Mouse (Mus musculus): ENCODE measurements around the gene Cdkn2d.
"Not testable (repeated sequence)": the region's sequence is repeated elsewhere in the genome, so short reads cannot be mapped to it uniquely, and the experiment has no call there.

Gene Cdkn2d

DNA sequence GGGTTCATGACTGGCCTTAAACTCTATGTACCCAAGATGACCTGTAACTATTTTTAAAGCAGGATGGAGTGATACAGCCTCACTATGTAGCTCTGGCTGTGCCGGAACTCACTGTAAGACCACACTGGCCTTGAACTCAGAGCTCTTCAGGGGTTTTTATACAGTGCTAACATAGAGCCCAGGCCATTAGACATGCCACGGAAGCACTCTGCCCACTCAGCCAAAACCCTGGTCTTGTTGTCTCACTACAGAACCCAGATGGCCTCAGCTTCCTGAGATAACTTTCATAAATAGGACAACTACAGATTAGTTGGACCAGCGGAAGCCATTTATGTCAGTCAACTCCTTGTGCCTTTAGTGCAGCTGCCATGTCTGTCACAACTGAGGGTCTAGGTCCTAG, 16.9 kb downstream of the Cdkn2d start:
- no peak for DNase-seq

DNA sequence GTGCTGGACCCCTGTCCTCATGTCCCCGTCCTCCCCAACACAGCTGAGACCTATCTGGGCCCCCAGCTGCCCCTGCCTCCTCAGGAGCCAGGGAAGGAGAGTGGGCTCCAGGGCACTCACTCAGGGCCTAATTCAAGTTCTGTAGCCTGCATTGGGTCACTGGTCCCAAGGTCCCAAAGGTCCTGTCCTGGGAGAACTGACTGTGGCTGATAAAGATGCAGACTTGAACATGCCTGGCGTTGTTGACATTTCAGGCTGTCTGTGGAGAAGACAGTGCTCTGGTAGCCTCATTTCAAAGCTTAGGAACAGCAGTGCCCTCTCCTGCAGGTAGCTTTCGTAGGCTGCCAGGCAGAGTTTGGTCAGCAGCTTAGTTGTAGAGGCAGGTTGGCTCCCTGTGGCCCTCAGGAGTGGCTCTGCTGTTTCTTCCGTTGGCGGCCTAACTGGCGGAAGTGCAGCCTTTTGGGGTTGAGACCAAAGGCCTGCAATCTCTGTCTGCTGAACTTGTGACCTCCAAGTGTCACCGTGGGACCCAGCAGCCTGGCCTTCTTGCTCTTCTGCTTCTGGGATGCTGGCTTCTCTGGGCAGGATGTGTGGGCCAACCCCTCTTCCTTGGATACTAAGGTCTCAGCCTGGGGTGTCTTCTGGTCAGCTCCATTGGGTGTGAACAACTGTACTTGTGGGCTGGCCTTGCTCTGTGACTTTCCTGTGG, 17.5 kb downstream of the Cdkn2d start:
- no peak for DNase-seq

DNA sequence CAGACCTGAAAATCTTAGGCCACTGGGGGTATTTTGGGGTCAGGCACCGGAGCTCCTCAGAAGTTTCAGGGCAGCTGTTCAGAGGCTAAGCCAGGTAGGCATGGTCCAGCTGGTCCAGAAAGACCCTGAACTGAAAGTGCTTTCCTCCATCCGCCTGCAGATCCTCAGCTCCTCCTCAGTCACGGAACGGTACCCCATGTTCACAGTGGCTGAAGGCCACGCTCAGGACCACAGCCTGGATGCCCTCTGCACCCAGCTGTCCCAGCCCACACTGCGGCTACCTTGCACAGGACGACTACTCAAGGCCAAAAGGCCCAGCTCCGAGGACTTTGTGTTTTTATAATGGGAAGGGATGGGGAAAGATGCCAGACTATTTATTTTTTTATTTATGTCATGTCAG, 18.1 kb downstream of the Cdkn2d start:
- DNase-seq = no peak

DNA sequence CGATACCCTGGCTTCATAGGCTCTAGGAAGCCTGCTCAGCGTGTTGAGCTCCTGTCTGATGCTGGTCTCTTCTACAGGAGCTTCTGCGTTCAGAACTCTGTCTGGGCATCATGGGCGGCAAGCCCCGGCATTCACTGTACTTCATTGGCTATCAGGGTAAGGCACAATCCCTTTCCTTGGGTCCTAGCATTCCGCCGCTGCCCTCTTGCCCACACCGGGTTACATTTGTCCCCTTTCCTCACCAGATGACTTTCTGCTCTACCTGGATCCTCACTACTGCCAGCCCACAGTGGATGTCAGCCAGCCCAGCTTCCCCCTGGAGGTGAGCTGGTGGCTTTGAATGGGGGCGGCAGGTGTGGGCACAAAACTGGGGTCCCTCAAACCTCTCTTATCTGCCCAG, 18.8 kb downstream of the Cdkn2d start:
- no peak for DNase-seq

DNA sequence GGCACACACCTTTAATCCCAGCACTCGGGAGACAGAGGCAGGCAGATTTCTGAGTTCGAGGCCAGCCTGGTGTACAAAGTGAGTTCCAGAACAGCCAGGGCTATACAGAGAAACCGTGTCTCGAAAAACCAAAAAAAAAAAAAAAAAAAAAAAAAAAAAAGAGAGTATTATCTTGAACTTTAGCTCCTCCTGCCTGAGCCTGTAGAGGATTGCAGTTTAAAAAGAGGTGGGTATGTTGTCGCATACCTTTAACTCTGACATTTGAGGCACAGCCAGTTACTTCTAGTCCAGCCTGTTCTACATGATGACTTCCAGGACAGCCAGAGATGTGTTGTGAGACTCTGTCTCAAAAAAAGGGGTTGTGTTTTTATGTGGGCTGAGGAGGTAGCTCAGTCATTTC, 21.6 kb downstream of the Cdkn2d start:
- not testable (repeated sequence) for DNase-seq

DNA sequence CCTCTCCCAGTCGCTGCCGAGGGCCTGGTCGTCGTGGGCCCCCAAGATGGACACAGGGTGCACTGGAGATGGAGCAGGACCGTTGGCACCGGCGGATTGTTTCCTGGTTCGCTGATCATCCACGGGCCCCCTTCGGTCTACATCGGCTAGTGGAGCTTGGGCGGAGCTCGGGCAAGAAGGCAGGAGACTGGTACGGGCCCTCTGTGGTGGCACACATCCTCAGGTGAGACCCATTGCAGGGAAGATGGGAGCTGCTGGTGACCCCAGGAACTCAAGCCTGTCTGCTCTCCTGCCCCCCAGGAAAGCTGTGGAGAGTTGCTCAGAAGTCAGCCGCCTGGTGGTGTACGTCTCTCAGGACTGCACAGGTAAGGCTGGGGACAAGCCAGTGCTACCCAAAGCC, 22.9 kb downstream of the Cdkn2d start:
- DNase-seq = no peak

DNA sequence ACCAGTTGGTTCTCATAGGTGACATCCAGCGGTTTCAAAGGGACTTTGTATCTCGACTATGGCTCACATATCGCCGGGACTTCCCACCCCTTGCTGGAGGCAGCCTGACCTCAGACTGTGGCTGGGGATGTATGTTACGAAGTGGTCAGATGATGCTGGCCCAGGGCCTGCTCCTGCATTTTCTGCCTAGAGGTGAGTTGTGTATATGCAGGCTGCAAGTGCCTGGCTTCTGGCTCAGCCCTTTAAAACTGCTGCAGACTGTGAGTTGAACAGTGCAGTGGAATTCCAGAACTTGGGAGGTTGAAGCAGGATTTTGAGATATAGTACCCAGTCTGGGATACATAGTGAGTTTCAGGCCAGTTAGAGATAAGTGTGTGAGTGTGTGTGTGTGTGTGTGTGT, 24.3 kb downstream of the Cdkn2d start:
- DNase-seq = no peak

DNA sequence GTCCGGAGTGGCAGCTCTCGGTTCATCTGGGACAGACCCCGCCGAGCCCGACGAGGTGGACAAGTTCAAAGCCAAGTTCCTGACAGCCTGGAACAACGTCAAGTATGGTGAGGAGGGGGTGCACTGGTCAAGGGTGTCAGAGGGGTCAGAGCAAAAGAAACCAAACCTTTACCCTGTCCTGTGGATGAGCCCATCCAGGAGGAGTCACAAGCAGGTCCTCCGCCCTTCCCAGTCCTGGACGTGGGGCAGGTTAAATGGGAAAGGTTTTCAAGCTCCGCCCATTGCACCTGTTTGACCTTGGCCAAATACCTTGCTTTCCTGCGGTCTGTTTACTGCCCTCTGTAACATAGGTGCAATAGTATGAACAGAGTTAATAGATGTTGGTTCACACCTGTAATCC, 25.6 kb downstream of the Cdkn2d start:
- no peak for DNase-seq

DNA sequence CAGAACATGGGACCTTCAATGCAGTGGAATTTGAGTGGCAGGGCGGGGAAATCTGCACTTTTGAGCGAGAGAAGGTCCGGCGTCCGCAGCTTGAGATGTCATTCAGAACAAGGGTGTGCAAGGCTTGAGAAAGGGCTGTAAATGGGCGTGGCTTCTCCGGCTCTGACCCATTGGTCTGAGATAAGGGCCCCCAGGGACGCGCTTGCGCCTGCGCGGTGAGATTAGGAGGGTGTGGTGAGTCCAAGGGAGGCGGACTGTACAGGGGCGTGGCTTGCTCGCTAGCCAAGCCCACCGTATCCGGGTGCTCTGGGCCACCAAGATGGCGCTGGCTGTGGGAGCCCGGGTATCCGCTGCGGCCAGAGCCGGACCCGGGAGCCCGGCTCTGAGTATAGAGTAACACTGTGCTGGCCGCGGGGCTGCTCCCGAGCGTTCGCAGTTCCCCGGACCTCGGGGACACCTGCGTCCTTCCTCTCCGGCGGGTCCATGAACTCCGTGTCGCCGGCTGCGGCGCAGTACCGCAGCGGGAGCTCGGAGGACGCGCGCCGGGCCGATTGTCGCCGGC, 26.1 kb downstream of the Cdkn2d start, which contains the start of gene Atg4d:
Atg4d (plus strand) TSS at position 294 of the 562 bp plus-strand sequence.
- DNase-seq = peak; percentile 99

DNA sequence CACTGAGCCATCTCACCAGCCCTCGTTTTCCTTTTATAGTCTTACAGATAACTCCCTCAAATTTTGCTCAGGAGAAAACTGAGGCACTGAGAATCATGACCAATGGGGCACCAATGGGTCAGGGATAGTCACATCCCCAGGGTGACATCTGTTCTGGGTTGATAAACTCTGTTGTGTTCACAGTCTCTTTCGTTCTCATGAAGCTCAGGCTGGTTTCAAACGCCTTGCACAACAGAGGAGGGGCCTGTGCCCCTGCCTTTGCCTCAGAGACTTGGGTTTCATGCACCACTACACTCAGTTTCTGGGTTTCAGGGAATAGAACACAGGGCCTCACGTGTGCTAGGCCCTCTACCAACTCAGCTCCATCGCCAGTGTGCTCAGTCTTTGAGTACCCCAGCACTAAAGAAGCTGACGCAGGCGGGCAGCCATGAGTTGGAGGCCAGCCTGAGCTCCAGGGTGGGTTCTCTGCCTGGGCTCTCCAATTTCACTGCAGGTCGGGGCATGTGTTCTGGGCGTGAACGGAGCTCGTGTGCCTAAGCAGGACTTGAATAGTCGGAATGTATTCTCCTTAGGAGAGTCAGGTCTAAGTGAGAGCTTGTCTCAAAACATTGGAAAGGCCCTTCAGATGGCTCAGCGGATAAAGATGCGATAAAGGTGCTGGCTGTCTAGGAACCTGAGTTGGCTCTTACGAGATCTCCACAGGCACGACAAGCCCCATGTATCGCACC, 26.8 kb downstream of the Cdkn2d start:
- DNase-seq = no peak

DNA sequence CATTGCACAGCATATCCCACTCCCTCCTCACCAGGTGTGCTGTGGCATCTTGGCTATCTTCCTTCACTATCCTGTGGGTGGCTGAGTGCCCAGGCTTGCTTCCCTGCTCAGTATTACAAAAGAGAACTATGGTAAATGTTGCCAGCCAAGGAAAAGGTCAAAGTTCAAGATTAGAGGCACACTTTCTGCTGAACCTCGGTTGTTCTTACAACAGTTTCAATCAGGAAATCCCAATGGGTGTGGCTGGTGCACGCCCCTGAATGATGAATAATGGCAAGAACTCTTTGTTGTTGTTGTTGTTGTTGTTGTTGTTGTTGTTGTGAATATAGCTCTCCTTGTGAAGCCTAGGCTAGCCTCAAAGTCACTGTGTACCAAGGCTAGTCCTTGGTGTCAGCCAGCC, 29.4 kb downstream of the Cdkn2d start:
- no peak for DNase-seq

DNA sequence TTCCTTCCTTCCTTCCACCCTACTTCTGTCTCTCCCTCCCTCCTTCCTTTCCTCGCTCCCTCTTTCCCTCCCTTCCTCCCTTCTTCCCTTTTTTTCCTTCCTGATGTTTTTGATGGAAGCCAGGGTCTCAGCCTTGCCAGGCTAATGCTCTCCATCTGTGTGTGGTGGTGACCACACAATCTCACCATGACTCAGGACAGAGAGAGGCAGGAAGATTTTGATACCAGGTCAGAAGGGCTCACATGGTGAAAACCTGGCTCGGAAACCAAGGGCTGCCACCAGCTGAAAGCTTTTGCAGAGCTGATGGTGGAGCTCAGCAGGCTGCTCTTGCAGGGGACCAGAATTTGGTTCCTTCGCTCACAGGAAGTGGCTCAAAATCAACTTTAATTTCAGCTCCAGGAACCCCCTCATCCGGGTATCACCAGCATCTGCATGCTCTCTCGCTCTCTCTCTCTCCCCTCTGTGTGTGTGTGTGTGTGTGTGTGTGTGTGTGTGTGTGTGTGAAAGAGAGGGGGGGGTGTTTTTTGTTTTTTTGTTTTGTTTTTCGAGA, 30.6 kb downstream of the Cdkn2d start:
- DNase-seq = no peak

DNA sequence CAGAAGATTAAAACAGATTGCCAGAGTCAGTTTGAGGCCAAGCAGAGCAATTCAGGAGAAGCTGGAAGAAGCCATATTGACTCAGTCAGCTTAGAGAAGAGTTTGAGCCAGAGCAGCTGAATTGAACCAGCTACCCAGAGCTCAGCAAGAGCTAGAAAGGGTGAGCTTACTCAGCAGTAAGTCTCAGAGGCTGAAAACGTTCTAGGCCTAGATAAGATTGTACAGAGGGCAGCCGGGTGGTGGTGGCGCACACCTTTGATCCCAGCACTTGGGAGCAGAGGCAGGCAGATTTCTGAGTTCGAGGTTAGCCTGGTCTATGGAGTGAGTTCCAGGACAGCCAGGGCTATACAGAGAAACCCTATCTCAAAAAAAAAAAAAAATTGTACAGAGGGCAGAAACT, 34.9 kb downstream of the Cdkn2d start:
- DNase-seq = not testable (repeated sequence)

DNA sequence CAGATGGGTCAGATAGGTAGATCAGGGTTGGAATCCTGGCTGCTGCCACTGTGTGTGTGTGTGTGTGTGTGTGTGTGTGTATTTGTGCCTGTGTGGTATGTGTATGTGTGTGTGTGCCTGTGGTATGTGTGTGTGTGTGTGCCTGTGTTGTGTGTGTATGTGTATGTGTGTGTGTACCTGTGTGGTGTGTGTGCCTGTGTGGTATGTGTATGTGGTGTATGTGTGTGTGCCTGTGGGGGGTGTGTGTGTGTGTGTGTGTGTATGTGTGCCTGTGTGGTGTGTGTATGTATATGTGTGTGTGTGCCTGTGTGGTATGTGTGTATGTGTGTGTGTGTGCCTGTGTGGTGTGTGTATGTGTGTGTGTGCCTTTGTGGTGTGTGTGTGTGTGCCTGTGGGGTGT, 36.5 kb downstream of the Cdkn2d start:
- no peak for DNase-seq

DNA sequence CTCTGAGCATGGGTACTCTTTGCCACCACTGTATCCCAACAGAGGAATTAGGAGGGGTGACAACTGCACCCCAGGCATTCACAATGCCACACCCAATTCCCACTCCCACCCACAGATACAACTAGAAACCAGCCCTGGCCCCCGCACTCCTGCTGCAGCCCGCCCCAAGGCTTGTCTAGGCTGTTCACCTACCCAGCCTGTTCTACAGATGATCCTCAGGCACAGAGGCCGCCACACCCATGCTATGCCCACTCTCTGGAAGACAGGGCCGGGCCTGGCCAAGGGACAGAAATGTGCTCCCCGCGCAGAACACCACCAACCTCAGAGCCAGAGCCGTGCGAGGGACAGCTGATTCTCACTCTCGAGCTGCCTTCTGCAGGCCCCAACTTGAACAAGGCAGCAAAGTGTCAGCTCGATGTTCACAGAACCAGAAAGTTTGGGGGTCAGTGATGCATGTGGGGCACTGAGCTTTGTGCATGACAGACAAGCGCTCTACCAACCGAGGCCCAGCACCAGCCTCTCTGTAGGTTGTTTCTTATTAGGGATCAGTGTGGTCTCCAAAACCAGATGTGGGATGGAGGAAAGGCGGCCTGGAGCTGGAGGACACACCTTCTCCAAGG, 40.0 kb downstream of the Cdkn2d start:
- peak; percentile 75 for DNase-seq

DNA sequence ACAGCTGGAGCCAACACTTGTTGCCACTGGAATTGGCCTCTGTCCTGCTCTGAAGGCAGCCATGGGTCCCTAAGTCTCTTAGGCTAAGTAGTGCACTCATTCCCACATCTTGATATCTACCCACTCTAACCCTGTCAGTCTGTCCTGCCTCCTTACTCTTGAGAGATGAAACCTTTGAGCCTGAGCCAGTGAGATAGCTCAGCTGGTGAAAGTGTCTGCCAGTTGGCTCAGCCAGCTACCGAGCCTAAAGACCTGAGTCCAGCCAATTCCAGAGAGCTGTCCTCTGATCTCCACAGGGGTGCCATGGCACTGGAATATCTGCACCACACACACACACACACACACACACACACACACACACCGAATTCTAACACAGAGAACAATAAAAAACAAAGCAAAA, 40.7 kb downstream of the Cdkn2d start:
- no peak for DNase-seq

DNA sequence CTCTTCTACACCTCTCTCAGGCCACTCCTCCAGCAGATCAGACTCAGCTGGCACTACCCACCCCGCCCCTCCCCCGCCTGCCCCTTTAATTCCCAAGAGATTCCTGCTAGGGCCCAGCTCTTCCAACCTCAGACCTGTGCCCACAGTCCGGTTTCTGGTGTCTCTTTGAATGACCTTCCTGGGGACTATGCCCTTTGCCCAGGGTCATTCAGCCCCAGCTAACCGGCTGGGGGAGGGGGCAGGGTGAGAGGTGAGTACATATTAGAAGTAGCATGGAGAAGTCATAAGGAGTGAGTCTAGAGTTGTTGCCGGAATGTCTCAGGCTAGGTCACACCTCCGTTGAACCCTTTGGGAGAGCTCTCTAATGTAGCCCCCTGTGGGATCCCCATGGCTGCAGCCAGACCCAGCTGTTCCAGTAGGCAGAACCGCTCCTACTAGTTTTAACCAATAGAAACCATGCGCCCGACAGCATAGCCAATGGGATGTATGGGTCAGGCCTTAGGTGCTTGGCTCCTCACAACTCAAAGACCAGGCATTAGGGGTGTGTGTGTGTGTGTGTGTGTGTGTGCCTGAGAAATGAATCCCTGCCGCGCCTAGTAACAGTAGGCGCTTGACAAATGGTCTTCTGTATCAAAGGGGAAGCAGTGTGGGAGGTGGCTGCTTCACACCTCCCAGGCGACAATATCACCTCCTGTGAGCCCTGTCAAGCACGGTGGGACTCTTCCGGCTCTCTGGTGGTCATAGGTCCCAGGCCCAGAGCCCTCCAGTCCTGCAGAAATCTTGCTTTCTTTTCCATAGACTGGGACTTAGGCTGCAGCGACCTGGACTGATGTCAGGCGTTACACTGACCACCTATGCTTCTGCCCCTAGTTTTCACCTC, 41.3 kb downstream of the Cdkn2d start:
- DNase-seq = no peak

DNA sequence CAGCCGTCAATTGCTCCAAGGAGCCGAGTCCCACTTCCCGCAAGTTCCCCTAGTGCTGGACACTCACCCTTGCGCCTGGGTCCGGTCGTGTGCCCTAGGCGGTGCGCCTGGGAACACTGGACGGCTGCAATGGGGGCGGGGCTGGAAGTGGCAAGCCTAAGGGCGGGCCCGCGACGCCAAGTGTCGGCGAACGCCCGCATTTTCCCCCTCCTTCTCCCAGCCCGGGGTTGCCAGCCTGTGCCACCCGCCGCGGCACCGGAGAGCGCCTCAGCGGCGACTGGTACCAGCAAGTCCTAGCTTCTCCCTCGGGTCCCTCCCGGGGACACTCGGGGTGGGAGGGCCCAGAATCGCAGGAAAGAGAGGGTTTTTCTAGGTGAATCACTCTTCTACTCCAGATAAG, 42.9 kb downstream of the Cdkn2d start, which contains the start of gene S1pr5:
S1pr5 (minus strand) TSS at position 118 of the 400 bp plus-strand sequence.
- DNase-seq = peak; percentile 59

DNA sequence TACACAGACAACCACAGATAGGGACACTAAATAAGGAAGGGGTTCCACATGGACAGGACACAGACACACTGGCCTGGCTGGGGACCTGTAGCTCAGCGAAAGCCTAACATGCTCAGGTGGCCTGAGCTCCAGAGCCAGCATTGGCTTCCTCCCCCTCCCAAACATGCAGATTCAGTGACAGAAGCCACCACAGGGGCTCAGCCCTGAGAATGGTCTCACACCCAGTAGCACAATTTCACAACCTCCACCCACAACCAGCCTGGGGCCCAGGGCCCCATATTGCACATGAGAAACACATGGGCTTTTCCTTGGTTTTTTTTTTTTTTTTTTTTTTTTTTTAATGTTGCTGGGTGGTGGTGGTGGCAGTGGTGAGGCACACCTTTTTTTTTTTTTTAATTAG, 44.9 kb downstream of the Cdkn2d start:
- DNase-seq = no peak

DNA sequence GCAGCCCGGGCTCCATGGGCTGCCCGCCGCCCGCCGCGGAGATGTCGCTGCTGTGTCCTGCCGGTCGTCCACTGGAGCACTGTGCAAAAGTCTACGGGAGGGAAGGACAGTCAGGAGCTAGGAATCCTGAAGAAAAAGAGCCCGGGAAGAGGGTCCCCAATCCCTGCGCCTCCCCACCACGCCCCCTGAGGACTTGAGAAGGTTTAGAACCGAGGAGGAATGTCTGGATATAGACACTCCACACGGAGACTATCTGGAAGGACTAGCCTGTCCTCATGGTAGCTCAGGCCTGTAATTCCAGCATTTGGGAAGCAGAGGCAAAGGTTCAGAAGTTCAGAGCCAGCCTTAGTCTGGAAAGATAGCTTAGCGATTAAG, 46.1 kb downstream of the Cdkn2d start:
- DNase-seq = no peak

DNA sequence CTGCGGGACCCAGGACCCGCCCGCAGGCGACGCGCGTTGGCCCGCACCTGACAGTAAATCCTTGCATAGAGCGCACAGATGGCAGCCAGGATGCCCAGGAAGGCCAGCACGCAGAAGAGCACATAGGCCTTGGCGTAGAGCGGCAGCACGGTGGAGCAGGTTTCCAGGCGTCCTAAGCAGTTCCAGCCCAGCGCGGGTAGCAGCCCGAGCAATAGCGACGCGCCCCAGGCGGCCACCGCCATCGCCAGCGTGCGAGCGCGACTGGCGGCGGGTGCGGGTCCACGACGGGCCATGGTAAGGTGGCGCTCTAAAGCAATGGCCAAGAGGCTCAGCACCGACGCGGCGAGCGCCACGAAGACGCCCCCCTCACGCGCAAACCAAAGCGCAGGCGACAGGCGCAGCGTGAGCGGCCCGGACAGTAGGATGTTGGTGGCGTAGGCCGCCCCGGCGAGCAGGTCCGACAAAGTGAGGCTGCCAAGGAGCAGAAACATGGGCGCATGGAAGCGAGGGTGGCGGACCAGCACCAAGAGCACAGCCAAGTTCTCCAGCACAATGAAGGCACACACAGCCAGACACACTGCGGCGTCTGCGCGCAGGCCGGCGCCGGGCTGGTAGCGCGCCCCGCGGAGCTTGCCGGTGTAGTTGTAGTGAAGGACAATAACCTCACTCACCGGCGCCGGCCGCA, 46.6 kb downstream of the Cdkn2d start:
- DNase-seq = peak; percentile 66

Data from retina, postnatal 1 day (tissue).